Comparison of ENCODE assay signal across 8 mouse cellular contexts in genomic region chr13:23309495-23310011, GRCm38 (mm10). TPM values are rescaled to one million over a fixed set of nuclear protein-coding genes. Genes with fewer than 3 reads are reported as not detected.
A peak's percentile ranks its signal among the peaks of the same experiment; 100 is the strongest.
DNase-seq lines count a peak whose midpoint lies in the region; ATAC-seq and TF ChIP-seq lines count a peak whose summit lies in the region.

No protein-coding gene starts in this region.

- H3K4me3 ChIP-seq in heart, embryonic 13.5 days = peak overlapping the region; percentile 56
- H3K4me3 ChIP-seq in heart, postnatal 0 days (ENCODE audit: low read depth, low read length) = peak overlapping the region; percentile 33

- no peak for TF ChIP-seq EP300 in heart, postnatal 0 days (IDR thresholded peaks at IDR 0.05; ENCODE audit: low read depth)

- no peaks in the 10 kb centered on the region for H3K9me3 ChIP-seq in heart, embryonic 13.5 days
- H3K9me3 ChIP-seq in heart, postnatal 0 days (replicated peaks; ENCODE audit: control insufficient read depth, low read length) = no peaks in the 10 kb centered on the region

- TF ChIP-seq CTCF in heart, postnatal 0 days (IDR thresholded peaks at IDR 0.05; ENCODE audit: low read depth) = no peak

- ATAC-seq in heart, embryonic 13.5 days (ENCODE audit: extremely low read depth, insufficient number of reproducible peaks, low FRiP score, low TSS enrichment) = no peak
- ATAC-seq in heart, postnatal 0 days (ENCODE audit: insufficient read depth, low read depth) = no peak
- ATAC-seq in megakaryocyte-erythroid progenitor cell, adult 5-6 weeks (replicated peaks; ENCODE audit: low FRiP score, low TSS enrichment, poor library complexity, severe bottlenecking) = peak; percentile 45
- ATAC-seq in cerebellum, adult (ENCODE audit: insufficient number of reproducible peaks, low FRiP score, low TSS enrichment) = no peak

- peaks cover 33% of the 10 kb centered on the region for H3K4me1 ChIP-seq in heart, embryonic 13.5 days
- no peaks in the 10 kb centered on the region; the same call in 1 of the 2 replicates for H3K4me1 ChIP-seq in heart, postnatal 0 days (ENCODE audit: control insufficient read depth, insufficient read depth)

- peak overlapping the region; percentile 65 for H3K9ac ChIP-seq in heart, embryonic 13.5 days
- H3K9ac ChIP-seq in heart, postnatal 0 days (replicated peaks; ENCODE audit: low read depth, low read length) = no peak overlapping the region

- H3K27me3 ChIP-seq in heart, embryonic 13.5 days (replicated peaks) = peaks cover 81% of the 10 kb centered on the region
- H3K27me3 ChIP-seq in heart, postnatal 0 days (ENCODE audit: control insufficient read depth, insufficient read depth, low read length) = peaks cover 69% of the 10 kb centered on the region

- no peak overlapping the region for H3K27ac ChIP-seq in heart, embryonic 13.5 days (replicated peaks)
- no peak overlapping the region for H3K27ac ChIP-seq in heart, postnatal 0 days (ENCODE audit: low read depth)

- no peaks in the 10 kb centered on the region for H3K36me3 ChIP-seq in heart, embryonic 13.5 days
- no peaks in the 10 kb centered on the region for H3K36me3 ChIP-seq in heart, postnatal 0 days (replicated peaks; ENCODE audit: control insufficient read depth, insufficient read depth, low read length)

- no peak for DNase-seq in heart, postnatal 36 days
- DNase-seq in MN1 (ENCODE audit: low spot score) = peak; percentile 14
- no peak for DNase-seq in heart, postnatal 0 days (ENCODE audit: low spot score)
- no peak for DNase-seq in spleen, postnatal 14 days (ENCODE audit: low spot score in 2 of 2)
- no peak for DNase-seq in urinary bladder, postnatal 10 days (ENCODE audit: low spot score)

- intact Hi-C loops in heart, postnatal 36 days (cut with DNase I) = no loop called here

- under 1% methylated on average over 28 of the region's 28 CpGs for WGBS in heart, embryonic 13.5 days
- WGBS in heart, postnatal 0 days = under 1% methylated on average over 28 of the region's 28 CpGs

- peak overlapping the region; percentile 80 for H3K4me2 ChIP-seq in heart, embryonic 13.5 days
- H3K4me2 ChIP-seq in heart, postnatal 0 days (ENCODE audit: low read depth, low read length) = peak overlapping the region; percentile 45

RNA-seq across cellular contexts. Expression of gene Zfp322a, which starts 59.5 kb away (rescaled TPM):
- 36.7 and 40.7 TPM in 2 replicates for polyA plus RNA-seq in heart, embryonic 13.5 days (2015; fragmentation: Nextera tagmentation; extraction: Ambion mirVana)
- 10 to 100 TPM; 13.6 to 16.5 TPM for total RNA-seq in heart, postnatal 36 days (2021)
- 10.0 and 11.9 TPM in 2 replicates for total RNA-seq in heart, postnatal 0 days (2014; rRNA removed; ENCODE audit: low replicate concordance)
- 27.0 and 28.1 TPM in 2 replicates for polyA plus RNA-seq in heart, postnatal 0 days (2015; fragmentation: Nextera tagmentation; extraction: Ambion mirVana)
- total RNA-seq in megakaryocyte-erythroid progenitor cell, adult 5-6 weeks (2014; fragmentation: Nextera tagmentation) = 16.0 and 23.2 TPM in 2 replicates
- total RNA-seq in megakaryocyte-erythroid progenitor cell, adult 5-6 weeks (2017) = 64.7 and 75.8 TPM in 2 replicates
